Mouse (Mus musculus) megakaryocyte progenitor cell, adult 5-6 weeks (primary cell): ENCODE results near the gene Ldlrad1. TPM values are rescaled to one million over a fixed set of nuclear protein-coding genes. Genes with fewer than 3 reads are reported as not detected.

ENCODE experiments used
- ATAC-seq: replicated peaks from 2 replicates; pipeline ENCODE4 v1.8.0; 2016; ENCODE audit warnings: mild to moderate bottlenecking, moderate TSS enrichment, inconsistent platforms; ENCODE audit not compliant: poor library complexity
- total RNA-seq, 2 experiments: library from RNA; stranded (forward) in 1 of 2; stranded (reverse) in 1 of 2; fragments of 157-497, 149-512 nt in 1 of 2; fragments of 200-1000 nt in 1 of 2; gene quantifications; 2 replicates each; pipeline versions ENCODE4 v1.2.3 to v1.2.4; 2015 to 2017

The Ldlrad1 gene
- total RNA-seq, 2 experiments from 2014 or later, result not detected

DNA sequence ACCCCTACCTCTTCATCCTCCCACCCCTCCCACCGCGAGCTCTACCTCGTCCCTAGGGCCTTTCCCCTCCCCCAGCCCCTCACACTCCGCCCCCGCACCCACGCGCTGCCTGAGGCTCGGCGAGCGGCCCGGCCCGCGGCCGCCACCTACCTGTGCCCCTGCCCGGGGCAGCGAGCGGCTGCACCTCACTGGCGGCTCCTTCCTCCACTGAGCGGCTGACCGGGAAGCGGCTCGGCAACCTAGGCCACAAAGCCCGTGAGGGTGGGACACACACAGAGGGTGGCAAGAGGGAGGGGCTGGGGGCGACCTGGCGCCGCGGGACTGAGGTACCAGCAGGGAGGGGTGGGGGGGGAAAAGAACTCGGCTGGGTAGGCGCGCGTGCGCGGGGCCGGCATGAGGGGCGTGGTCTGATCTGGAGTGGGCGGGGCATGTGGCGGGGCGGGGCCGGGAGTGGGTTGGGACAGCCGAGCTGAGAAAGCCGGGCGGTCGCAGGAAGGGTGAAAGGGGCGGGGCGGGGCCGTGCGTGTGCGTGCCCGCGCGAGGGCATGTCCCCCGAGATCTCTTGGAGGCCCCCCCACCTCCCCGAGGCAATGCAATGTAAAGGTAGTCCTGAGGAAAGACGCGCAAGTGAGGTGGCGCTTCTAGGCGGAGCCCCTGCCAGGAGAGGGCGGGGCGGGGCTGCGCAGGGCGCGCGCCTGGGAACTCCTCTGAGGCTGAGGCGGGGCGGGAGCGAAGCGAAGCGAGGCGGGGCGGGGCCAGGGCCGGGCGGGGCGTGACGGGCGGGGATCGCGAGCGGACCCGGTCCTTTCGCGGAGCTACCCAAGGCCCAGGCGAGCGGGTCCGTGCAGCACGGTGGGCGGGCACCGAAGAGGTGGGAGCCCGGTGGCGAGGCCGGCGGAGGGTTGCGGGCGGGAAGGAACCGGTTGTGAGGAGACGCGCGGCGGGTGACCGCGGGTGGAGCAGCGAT, 44.4 kb downstream of the Ldlrad1 start, which contains the start of the genes Lrrc42 and Hspb11:
Gene Lrrc42, minus strand, starts transcription at position 408 of the 967 bp plus-strand sequence.
Gene Hspb11, plus strand, starts transcription at position 469 of the 967 bp plus-strand sequence.
- ATAC-seq, result peak; percentile 87

DNA sequence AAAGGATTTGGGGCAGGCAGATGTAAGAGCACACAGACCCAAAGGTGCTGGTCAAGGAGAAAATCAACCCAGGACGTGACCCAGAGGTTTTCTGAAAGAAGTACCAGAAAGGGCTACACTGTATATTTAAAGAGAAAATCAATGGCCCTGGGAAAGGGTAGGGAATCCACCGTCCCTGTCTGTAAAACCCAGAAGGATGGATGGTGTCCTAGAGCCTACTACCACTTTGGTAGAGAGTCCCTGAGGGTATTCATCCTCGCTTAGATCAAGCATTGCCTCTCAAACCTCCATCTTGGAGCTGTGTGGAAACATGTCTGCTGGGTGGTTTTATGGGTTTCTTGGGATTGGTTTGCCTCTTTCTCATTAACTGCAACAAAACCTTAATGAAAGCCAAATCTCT, 45.4 kb downstream of the Ldlrad1 start:
- no peak for ATAC-seq

DNA sequence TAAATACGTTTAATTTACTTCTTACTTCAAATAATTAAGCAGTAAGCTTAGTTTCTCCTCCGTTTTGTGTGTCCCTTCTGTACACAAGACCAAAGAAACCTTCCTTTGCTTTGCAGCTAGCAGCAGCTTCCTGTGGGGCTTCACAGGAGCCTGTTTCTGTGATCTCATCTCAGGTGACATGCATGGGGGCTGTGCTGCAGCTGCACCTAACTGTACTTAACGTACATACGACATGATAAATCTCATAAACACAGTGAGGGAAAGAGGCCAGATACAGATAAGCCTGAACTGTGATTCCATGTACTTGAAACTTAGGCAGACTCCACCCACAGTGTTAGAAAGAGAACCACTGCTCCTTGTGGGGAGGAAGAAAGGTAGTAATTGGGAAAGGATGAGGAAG, 51.0 kb downstream of the Ldlrad1 start:
- ATAC-seq, result no peak

Other genes with a start within 250 kb of the Ldlrad1 start
- 70.2 and 77.7 TPM in 2 replicates for gene Mrpl37, start 142.3 kb upstream of the Ldlrad1 start, total RNA-seq (2015)
- 60.2 and 60.6 TPM in 2 replicates for gene Mrpl37, start 142.3 kb upstream of the Ldlrad1 start, total RNA-seq (2017)
- gene Cyb5rl, start 142.2 kb upstream of the Ldlrad1 start, total RNA-seq (2015), result 2.7 and 3.5 TPM in 2 replicates
- 6.2 and 6.5 TPM in 2 replicates for gene Cyb5rl, start 142.2 kb upstream of the Ldlrad1 start, total RNA-seq (2017)
- not detected in 2 replicates for gene Cdcp2, start 112.3 kb upstream of the Ldlrad1 start, total RNA-seq (2015)
- not detected in 2 replicates for gene Cdcp2, start 112.3 kb upstream of the Ldlrad1 start, total RNA-seq (2017)
- 267 and 292 TPM in 2 replicates for gene Tmem59, start 30.8 kb upstream of the Ldlrad1 start, total RNA-seq (2015)
- 122 and 151 TPM in 2 replicates for gene Tmem59, start 30.8 kb upstream of the Ldlrad1 start, total RNA-seq (2017)
- gene Tceanc2, start 30.1 kb upstream of the Ldlrad1 start, total RNA-seq (2015), result 17.3 and 25.5 TPM in 2 replicates
- 20.5 and 25.3 TPM in 2 replicates for gene Tceanc2, start 30.1 kb upstream of the Ldlrad1 start, total RNA-seq (2017)
- gene Lrrc42, start 44.4 kb downstream of the Ldlrad1 start, total RNA-seq (2015), result 11.0 and 13.8 TPM in 2 replicates
- gene Lrrc42, start 44.4 kb downstream of the Ldlrad1 start, total RNA-seq (2017), result 6.5 and 7.0 TPM in 2 replicates
- gene Hspb11, start 44.4 kb downstream of the Ldlrad1 start, total RNA-seq (2015), result 12.1 and 13.9 TPM in 2 replicates
- gene Hspb11, start 44.4 kb downstream of the Ldlrad1 start, total RNA-seq (2017), result 8.1 and 17.6 TPM in 2 replicates
- gene Dio1, start 98.0 kb downstream of the Ldlrad1 start, total RNA-seq (2015), result not detected in 2 replicates
- not detected in 2 replicates for gene Dio1, start 98.0 kb downstream of the Ldlrad1 start, total RNA-seq (2017)
- gene Yipf1, start 105.2 kb downstream of the Ldlrad1 start, total RNA-seq (2015), result 45.8 and 46.2 TPM in 2 replicates
- gene Yipf1, start 105.2 kb downstream of the Ldlrad1 start, total RNA-seq (2017), result 26.2 and 39.5 TPM in 2 replicates
- 106 and 126 TPM in 2 replicates for gene Ndc1, start 158.6 kb downstream of the Ldlrad1 start, total RNA-seq (2015)
- 106 and 129 TPM in 2 replicates for gene Ndc1, start 158.6 kb downstream of the Ldlrad1 start, total RNA-seq (2017)
- 0.05 TPM in 2 replicates for gene Glis1, start 225.4 kb downstream of the Ldlrad1 start, total RNA-seq (2015)
- gene Glis1, start 225.4 kb downstream of the Ldlrad1 start, total RNA-seq (2017), result not detected in 2 replicates